In genomic region chr17:27042840-27043239, GRCm38 (mm10) we compare ENCODE assay signal across 11 mouse cellular contexts. TPM values are rescaled to one million over a fixed set of nuclear protein-coding genes. Genes with fewer than 3 reads are reported as not detected.
DNase-seq lines count a peak whose midpoint lies in the region; ATAC-seq and TF ChIP-seq lines count a peak whose summit lies in the region.
"Had no signal": no experiment of that assay in that cellular context is flagged by ENCODE, and none has a peak within 500 bp of the region (broad histone marks: within the 10 kb centered on the region; RNA-seq: fewer than 3 reads in every experiment).

No protein-coding gene starts in this region.

- no peak overlapping the region for H3K4me3 ChIP-seq in liver, adult 2 months (ENCODE audit: insufficient read depth, low read depth, low read length)
- H3K4me3 ChIP-seq in liver, embryonic 11.5 days (ENCODE audit: low read depth, low read length), result no peak overlapping the region
- no peak overlapping the region for H3K4me3 ChIP-seq in kidney, adult 2 months (ENCODE audit: insufficient read depth, low read depth, low read length)
- H3K4me3 ChIP-seq: heart, adult 2 months; neural tube, embryonic 12.5 days had no signal

- no peaks in the 10 kb centered on the region for H3K9me3 ChIP-seq in liver, embryonic 11.5 days (ENCODE audit: control insufficient read depth, low read length)
- H3K9me3 ChIP-seq: neural tube, embryonic 12.5 days had no signal

- H3K27me3 ChIP-seq in liver, adult 2 months (ENCODE audit: control insufficient read depth, insufficient read depth, low read length), result no peaks in the 10 kb centered on the region
- no peaks in the 10 kb centered on the region for H3K27me3 ChIP-seq in liver, embryonic 11.5 days (replicated peaks; ENCODE audit: control insufficient read depth, insufficient read depth, low read length)
- no peaks in the 10 kb centered on the region for H3K27me3 ChIP-seq in kidney, adult 2 months (replicated peaks; ENCODE audit: control insufficient read depth, insufficient read depth, low read length)

- no peaks in the 10 kb centered on the region for H3K4me1 ChIP-seq in liver, adult 2 months (ENCODE audit: control insufficient read depth, insufficient read depth, low read length)
- peaks cover 18% of the 10 kb centered on the region for H3K4me1 ChIP-seq in liver, embryonic 11.5 days (replicated peaks; ENCODE audit: control insufficient read depth, insufficient read depth, low read length)
- H3K4me1 ChIP-seq in kidney, adult 2 months (ENCODE audit: control insufficient read depth, insufficient read depth, low read length), result peaks cover 7% of the 10 kb centered on the region

- H3K9ac ChIP-seq in liver, adult 2 months (ENCODE audit: low read depth, low read length), result no peak overlapping the region
- no peak overlapping the region for H3K9ac ChIP-seq in liver, embryonic 11.5 days (ENCODE audit: low read depth, low read length)
- H3K9ac ChIP-seq: lung, embryonic 14.5 days; neural tube, embryonic 12.5 days had no signal

- WGBS in liver, adult 2 months, result 66% methylated on average over 6 of the region's 6 CpGs
- WGBS in liver, embryonic 11.5 days, result 60% methylated on average over 6 of the region's 6 CpGs
- WGBS in kidney, adult 2 months, result 56% methylated on average over 6 of the region's 6 CpGs

- no peak overlapping the region for H3K4me2 ChIP-seq in liver, embryonic 11.5 days
- H3K4me2 ChIP-seq: lung, embryonic 14.5 days; neural tube, embryonic 12.5 days had no signal

- DNase-seq in liver, adult 2 months (ENCODE audit: extremely low read depth, low read depth, low spot score), result peak; percentile 27
- no peak for DNase-seq in liver, embryonic 11.5 days (ENCODE audit: low spot score)
- peak; percentile 64 for DNase-seq in ES-CJ7 (ENCODE audit: low read depth, low spot score)
- peak; percentile 48 for DNase-seq in kidney, adult 2 months
- DNase-seq in adrenal gland, postnatal 4 days (ENCODE audit: low spot score in 2 of 2), result no peak
- DNase-seq in layer of hippocampus, adult 9-11 months, result no peak
- DNase-seq: lung, embryonic 14.5 days had no signal

- no peak for TF ChIP-seq CTCF in liver, adult 2 months (IDR thresholded peaks at IDR 0.05; ENCODE audit: low read depth, low read length)
- no peak for TF ChIP-seq CTCF in kidney, adult 2 months (conservative IDR thresholded peaks at IDR 0.05; ENCODE audit: insufficient read depth, insufficient read length, low read depth, low read length)

- no peak for TF ChIP-seq POLR2A in liver, adult 2 months (IDR thresholded peaks at IDR 0.05; ENCODE audit: extremely low read depth, insufficient read depth, low read length)
- no peak for TF ChIP-seq POLR2A in kidney, adult 2 months (IDR thresholded peaks at IDR 0.05; ENCODE audit: low read depth, low read length)

- no peaks in the 10 kb centered on the region for H3K36me3 ChIP-seq in liver, adult 2 months (ENCODE audit: control insufficient read depth, insufficient read depth, low read length)
- no peaks in the 10 kb centered on the region for H3K36me3 ChIP-seq in liver, embryonic 11.5 days (ENCODE audit: control insufficient read depth, insufficient read depth, low read length)
- H3K36me3 ChIP-seq in kidney, adult 2 months (ENCODE audit: control insufficient read depth, insufficient read depth, low read length), result no peaks in the 10 kb centered on the region
- H3K36me3 ChIP-seq: neural tube, embryonic 12.5 days had no signal

- no peaks in the 10 kb centered on the region for H3K79me2 ChIP-seq in liver, adult 2 months (ENCODE audit: control insufficient read depth, insufficient read depth, low read length)

- H3K27ac ChIP-seq in liver, adult 2 months (replicated peaks; ENCODE audit: insufficient read depth, low read depth, low read length), result peak overlapping the region; percentile 26; the same call in 1 of the 2 replicates
- H3K27ac ChIP-seq in liver, embryonic 11.5 days (ENCODE audit: low read depth, low read length), result no peak overlapping the region
- H3K27ac ChIP-seq in kidney, adult 2 months (ENCODE audit: insufficient read depth, low read depth, low read length), result no peak overlapping the region
- H3K27ac ChIP-seq: heart, adult 2 months; neural tube, embryonic 12.5 days had no signal

- no peak for ATAC-seq in liver, embryonic 11.5 days (replicated peaks; ENCODE audit: low FRiP score)
- ATAC-seq in megakaryocyte, adult 5-6 weeks (ENCODE audit: poor library complexity, severe bottlenecking), result peak; percentile 66
- no peak for ATAC-seq in erythroid progenitor cell, adult 5-6 weeks (replicated peaks; ENCODE audit: low FRiP score, poor library complexity, severe bottlenecking)

RNA-seq across cellular contexts. Expression of gene Bak1, which starts 14.0 kb away (rescaled TPM):
- total RNA-seq in liver, adult 2 months (2014; rRNA removed), result 5.1 and 5.6 TPM in 2 replicates
- 21.6 and 23.1 TPM in 2 replicates for polyA plus RNA-seq in liver, adult 2 months (2012; rRNA removed)
- 10.8 and 11.3 TPM in 2 replicates for polyA plus RNA-seq in liver, embryonic 11.5 days (2014; fragmentation: Nextera tagmentation; extraction: Ambion mirVana)
- 36.6 and 39.4 TPM in 2 replicates for polyA plus RNA-seq in kidney, adult 2 months (2012; rRNA removed)
- total RNA-seq in megakaryocyte, adult 5-6 weeks (2015), result 115 and 120 TPM in 2 replicates
- 70.4 and 71.5 TPM in 2 replicates for total RNA-seq in megakaryocyte, adult 5-6 weeks (2017)
- total RNA-seq in erythroid progenitor cell, adult 5-6 weeks (2015; ENCODE audit: low replicate concordance), result 32.7 and 36.0 TPM in 2 replicates
- total RNA-seq in erythroid progenitor cell, adult 5-6 weeks (2017; ENCODE audit: low replicate concordance), result 11.4 and 12.5 TPM in 2 replicates
- total RNA-seq in adrenal gland, postnatal 4 days (2021), result 10 to 100 TPM; 43.8 to 46.4 TPM

RNA-seq across cellular contexts. Expression of gene Itpr3, which starts 14.3 kb away (rescaled TPM):
- 1.1 and 1.5 TPM in 2 replicates for total RNA-seq in liver, adult 2 months (2014; rRNA removed)
- 0.76 and 1.0 TPM in 2 replicates for polyA plus RNA-seq in liver, adult 2 months (2012; rRNA removed)
- polyA plus RNA-seq in liver, embryonic 11.5 days (2014; fragmentation: Nextera tagmentation; extraction: Ambion mirVana), result 1.8 and 2.0 TPM in 2 replicates
- polyA plus RNA-seq in kidney, adult 2 months (2012; rRNA removed), result 4.4 and 6.9 TPM in 2 replicates
- total RNA-seq in megakaryocyte, adult 5-6 weeks (2015), result 5.9 and 6.2 TPM in 2 replicates
- total RNA-seq in megakaryocyte, adult 5-6 weeks (2017), result 10.9 and 12.2 TPM in 2 replicates
- total RNA-seq in erythroid progenitor cell, adult 5-6 weeks (2015; ENCODE audit: low replicate concordance), result 1.3 and 9.0 TPM in 2 replicates
- total RNA-seq in erythroid progenitor cell, adult 5-6 weeks (2017; ENCODE audit: low replicate concordance), result 0.98 and 2.2 TPM in 2 replicates
- 10 to 100 TPM; 13.6 to 19.4 TPM for total RNA-seq in adrenal gland, postnatal 4 days (2021)

Comparison
In these comparisons a context has a peak if more than half of its experiments do, and no peak if none do; other contexts are left out.
1. DNase-seq: peak in liver, adult 2 months (single experiment), ES-CJ7 (single experiment) and kidney, adult 2 months (single experiment); none in liver, embryonic 11.5 days (single experiment), adrenal gland, postnatal 4 days (0 of 2) and layer of hippocampus, adult 9-11 months (single experiment).